Mouse (Mus musculus): Measurements from ENCODE around the gene Zbtb3.

Gene Zbtb3

GRCm38 (mm10) chr19:8841012-8841411 is 38.7 kb downstream of the Zbtb3 start:
- DNase-seq: no peak

GRCm38 (mm10) chr19:8842961-8843360 is 40.6 kb downstream of the Zbtb3 start:
- peak; percentile 55 to 67 for DNase-seq

GRCm38 (mm10) chr19:8844371-8845129 is 42.2 kb downstream of the Zbtb3 start:
- DNase-seq: peak; percentile 72 to 82

GRCm38 (mm10) chr19:8848356-8848755 is 46.0 kb downstream of the Zbtb3 start:
- DNase-seq: no peak

GRCm38 (mm10) chr19:8850402-8850901 is 48.1 kb downstream of the Zbtb3 start, which contains the start of gene Lrrn4cl:
TSS of gene Lrrn4cl (plus strand) at chr19:8850768.
- no peak for DNase-seq

GRCm38 (mm10) chr19:8851639-8852038 is 49.3 kb downstream of the Zbtb3 start:
- DNase-seq: peak; percentile 49 to 72

GRCm38 (mm10) chr19:8852236-8852928 is 50.0 kb downstream of the Zbtb3 start:
- DNase-seq: peak in 1 of 2 experiments; percentile 44

- no peak for DNase-seq
Measured at GRCm38 (mm10) chr19:8853117-8853516, 50.8 kb downstream of the Zbtb3 start.
